Mouse (Mus musculus) olfactory bulb, adult 2 months (tissue): ENCODE measurements around the gene Arhgap9.

ENCODE experiments used
- CTCF ChIP-seq: fragments of 200-500 bp; IDR thresholded peaks from 2 replicates; pipeline ENCODE4 v1.5.1; 2012; ENCODE audit warnings: low read depth, mild to moderate bottlenecking, low read length, moderate library complexity; ENCODE audit not compliant: insufficient read depth
- POLR2A ChIP-seq: fragments of 200-500 bp; IDR thresholded peaks from 2 replicates; pipeline ENCODE4 v1.6.1; 2012; ENCODE audit warnings: mild to moderate bottlenecking, low read depth, low read length, moderate library complexity; ENCODE audit not compliant: insufficient read depth

- no peak for TF ChIP-seq CTCF
- no peak for TF ChIP-seq POLR2A
Measured at GRCm38 (mm10) chr10:127369834-127370820, 48.4 kb downstream of the Arhgap9 start, which contains the start of gene Inhbc.
